Mouse (Mus musculus): ENCODE data around the gene Shb.
A peak's percentile ranks its signal among the peaks of the same experiment; 100 is the strongest.

Gene Shb

GRCm38 (mm10) chr4:45532375-45532774 lies at the start of gene Shb:
TSS of gene Shb (minus strand) at chr4:45532470.
- DNase-seq (ENCODE audit: low spot score in 2 of 2) = peak; percentile 77 to 87

- DNase-seq (ENCODE audit: low spot score in 2 of 2) = no peak
Observed at GRCm38 (mm10) chr4:45581095-45581494, 48.8 kb upstream of the Shb start.

- DNase-seq (ENCODE audit: low spot score in 2 of 2) = no peak
Observed at GRCm38 (mm10) chr4:45578554-45579370, 46.5 kb upstream of the Shb start.

- no peak for DNase-seq (ENCODE audit: low spot score in 2 of 2)
Observed at GRCm38 (mm10) chr4:45577631-45578030, 45.4 kb upstream of the Shb start.

- no peak for DNase-seq (ENCODE audit: low spot score in 2 of 2)
Observed at GRCm38 (mm10) chr4:45574614-45575169, 42.4 kb upstream of the Shb start.

- no peak for DNase-seq (ENCODE audit: low spot score in 2 of 2)
Observed at GRCm38 (mm10) chr4:45569521-45569920, 37.3 kb upstream of the Shb start.

GRCm38 (mm10) chr4:45558211-45558610 lies 25.9 kb upstream of the Shb start:
- DNase-seq (ENCODE audit: low spot score in 2 of 2) = no peak

GRCm38 (mm10) chr4:45552571-45552970 lies 20.3 kb upstream of the Shb start:
- DNase-seq (ENCODE audit: low spot score in 2 of 2) = no peak

GRCm38 (mm10) chr4:45550970-45551369 lies 18.7 kb upstream of the Shb start:
- no peak for DNase-seq (ENCODE audit: low spot score in 2 of 2)

- no peak for DNase-seq (ENCODE audit: low spot score in 2 of 2)
Observed at GRCm38 (mm10) chr4:45549514-45549913, 17.2 kb upstream of the Shb start.

GRCm38 (mm10) chr4:45545851-45546250 lies 13.6 kb upstream of the Shb start:
- DNase-seq (ENCODE audit: low spot score in 2 of 2) = no peak

- no peak for DNase-seq (ENCODE audit: low spot score in 2 of 2)
Observed at GRCm38 (mm10) chr4:45543481-45544051, 11.3 kb upstream of the Shb start.

GRCm38 (mm10) chr4:45540151-45540933 lies 8.1 kb upstream of the Shb start:
- no peak for DNase-seq (ENCODE audit: low spot score in 2 of 2)

- DNase-seq (ENCODE audit: low spot score in 2 of 2) = no peak
Observed at GRCm38 (mm10) chr4:45539187-45539586, 6.9 kb upstream of the Shb start.

- no peak for DNase-seq (ENCODE audit: low spot score in 2 of 2)
Observed at GRCm38 (mm10) chr4:45533436-45533940, 1.2 kb upstream of the Shb start.

GRCm38 (mm10) chr4:45530662-45531542 lies 1.4 kb downstream of the Shb start:
- peak; percentile 92 to 97 for DNase-seq (ENCODE audit: low spot score in 2 of 2)

- DNase-seq (ENCODE audit: low spot score in 2 of 2) = peak in 1 of 2 experiments; percentile 31
Observed at GRCm38 (mm10) chr4:45529986-45530597, 2.2 kb downstream of the Shb start.

GRCm38 (mm10) chr4:45529201-45529985 lies 2.9 kb downstream of the Shb start:
- no peak for DNase-seq (ENCODE audit: low spot score in 2 of 2)

- DNase-seq (ENCODE audit: low spot score in 2 of 2) = no peak
Observed at GRCm38 (mm10) chr4:45528355-45529198, 3.7 kb downstream of the Shb start.

Data from urinary bladder, postnatal 4 days (tissue).